Mouse (Mus musculus): Measurements from ENCODE around the gene Rasa3. TPM values are rescaled to one million over a fixed set of nuclear protein-coding genes. Genes with fewer than 3 reads are reported as not detected.
A peak's percentile ranks its signal among the peaks of the same experiment; 100 is the strongest.

The Rasa3 gene
- polyA plus RNA-seq, 1 experiment from 2014 or later, result 21.3 TPM

DNA sequence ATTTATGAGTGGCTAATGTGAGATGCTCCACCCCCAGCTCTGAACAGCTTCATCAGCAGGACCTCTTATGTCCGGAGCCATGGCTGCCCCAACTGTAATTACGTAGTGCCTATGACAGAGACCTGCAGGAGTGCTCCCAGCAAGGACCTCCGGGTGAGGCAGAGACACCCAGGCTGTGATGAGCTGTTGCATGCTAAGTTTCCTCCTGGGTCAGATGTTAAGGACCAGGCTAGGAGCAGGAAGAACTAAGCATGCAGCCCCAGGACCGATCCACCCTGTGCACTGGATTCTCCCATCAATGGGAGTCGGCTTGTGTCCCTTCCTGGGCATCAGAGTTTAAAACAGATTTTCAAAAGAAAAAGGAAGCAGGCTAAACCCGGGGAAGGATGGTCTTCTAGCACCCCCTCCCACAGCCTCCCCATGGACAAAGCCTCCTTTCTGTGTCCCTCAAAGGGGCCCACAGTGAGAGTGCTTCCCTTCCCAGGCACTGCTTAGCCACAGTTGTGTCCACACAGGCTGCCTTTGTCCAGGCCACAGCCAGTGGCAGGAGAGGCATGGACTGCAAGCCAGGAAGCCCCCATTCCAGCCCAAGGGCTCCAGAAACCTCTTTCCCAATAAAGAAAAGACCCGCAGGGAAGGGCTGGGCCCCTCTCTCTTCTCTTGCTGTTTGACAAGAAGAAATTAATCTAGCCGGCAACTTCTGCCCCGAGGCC is 54.2 kb downstream of the Rasa3 start:
- Histone ChIP-seq H3K9me3 (ENCODE audit: control insufficient read depth, low read length) (no peaks in the 10 kb centered on the region), H3K27ac (ENCODE audit: low read length) (0 out of 2 replicates have a peak overlapping the region, but pooled peaks have one; percentile 14), H3K4me3 (ENCODE audit: low read length) (no peak overlapping the region), H3K4me1 (ENCODE audit: control insufficient read depth, insufficient read depth, low read length) (peaks cover 25% of the 10 kb centered on the region), H3K9ac (ENCODE audit: low read depth, low read length) (peak overlapping the region; percentile 51; the same call in 1 of the 2 replicates), H3K36me3 (ENCODE audit: control insufficient read depth, insufficient read depth, low read length) (peaks cover 6% of the 10 kb centered on the region; the same call in 1 of the 2 replicates), H3K27me3 (replicated peaks; ENCODE audit: control insufficient read depth, insufficient read depth, low read length) (no peaks in the 10 kb centered on the region), H3K4me2 (ENCODE audit: low read depth, low read length) (no peak overlapping the region)
- peak; percentile 18; the same call in 1 of the 2 replicates for ATAC-seq
- WGBS, result 42% methylated on average over 9 of the region's 9 CpGs

- no peaks in the 10 kb centered on the region for H3K27me3 ChIP-seq (replicated peaks; ENCODE audit: control insufficient read depth, insufficient read depth, low read length)
- no peaks in the 10 kb centered on the region for H3K36me3 ChIP-seq (ENCODE audit: control insufficient read depth, insufficient read depth, low read length)
- 87% methylated on average over 9 of the region's 9 CpGs for WGBS
- no peak for ATAC-seq
- peaks cover 25% of the 10 kb centered on the region for H3K4me1 ChIP-seq (ENCODE audit: control insufficient read depth, insufficient read depth, low read length)
- H3K9me3 ChIP-seq (ENCODE audit: control insufficient read depth, low read length), result no peaks in the 10 kb centered on the region
- no peak overlapping the region for H3K4me2 ChIP-seq (ENCODE audit: low read depth, low read length)
- H3K9ac ChIP-seq (ENCODE audit: low read depth, low read length), result no peak overlapping the region
- no peak overlapping the region for H3K4me3 ChIP-seq (ENCODE audit: low read length)
- no peak overlapping the region for H3K27ac ChIP-seq (ENCODE audit: low read length)
These were observed 57.0 kb downstream of the Rasa3 start for GRCm38 (mm10) chr8:13620226-13620920.

DNA sequence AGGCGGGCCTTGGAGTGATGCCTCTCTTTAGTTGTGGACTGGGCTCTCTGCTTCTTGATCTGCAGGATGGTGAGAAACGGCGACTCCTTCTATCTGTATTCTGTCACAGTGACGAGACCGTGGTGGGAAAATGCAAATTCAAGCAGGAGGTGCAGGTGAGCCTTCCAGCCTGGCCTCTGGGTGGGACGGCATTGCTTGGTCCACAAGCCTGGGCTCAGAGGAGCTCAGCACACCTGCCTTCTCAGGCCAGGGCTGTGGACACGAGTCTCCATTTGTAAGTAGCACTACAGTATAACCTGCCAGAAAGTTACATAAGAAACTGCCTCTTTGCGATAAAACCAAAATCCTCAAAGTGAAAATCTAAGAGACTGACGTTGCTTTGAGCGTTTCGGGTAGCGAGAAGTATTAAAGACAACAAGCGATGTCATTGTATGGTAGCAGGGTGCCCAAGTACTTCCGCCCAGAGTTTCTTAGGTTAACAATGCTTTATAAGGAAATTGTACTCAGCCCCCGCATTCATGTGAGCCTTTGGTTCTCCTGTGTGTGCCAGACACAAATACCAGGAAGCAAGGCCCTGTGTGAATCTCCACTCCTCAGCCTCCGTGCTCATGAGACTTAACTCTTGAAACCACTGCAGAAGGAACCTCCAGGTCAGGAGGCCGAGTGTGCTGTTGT is 60.4 kb downstream of the Rasa3 start:
- H3K36me3 ChIP-seq (ENCODE audit: control insufficient read depth, insufficient read depth, low read length), result peaks cover 3% of the 10 kb centered on the region; the same call in 1 of the 2 replicates
- H3K27me3 ChIP-seq (replicated peaks; ENCODE audit: control insufficient read depth, insufficient read depth, low read length), result no peaks in the 10 kb centered on the region
- no peak for ATAC-seq
- no peaks in the 10 kb centered on the region; the same call in 1 of the 2 replicates for H3K9me3 ChIP-seq (ENCODE audit: control insufficient read depth, low read length)
- H3K27ac ChIP-seq (ENCODE audit: low read length), result peak overlapping the region; percentile 63
- no peaks in the 10 kb centered on the region for H3K4me1 ChIP-seq (ENCODE audit: control insufficient read depth, insufficient read depth, low read length)
- H3K9ac ChIP-seq (ENCODE audit: low read depth, low read length), result no peak overlapping the region
- WGBS, result 80% methylated on average over 17 of the region's 17 CpGs
- H3K4me2 ChIP-seq (ENCODE audit: low read depth, low read length), result no peak overlapping the region
- no peak overlapping the region for H3K4me3 ChIP-seq (ENCODE audit: low read length)

DNA sequence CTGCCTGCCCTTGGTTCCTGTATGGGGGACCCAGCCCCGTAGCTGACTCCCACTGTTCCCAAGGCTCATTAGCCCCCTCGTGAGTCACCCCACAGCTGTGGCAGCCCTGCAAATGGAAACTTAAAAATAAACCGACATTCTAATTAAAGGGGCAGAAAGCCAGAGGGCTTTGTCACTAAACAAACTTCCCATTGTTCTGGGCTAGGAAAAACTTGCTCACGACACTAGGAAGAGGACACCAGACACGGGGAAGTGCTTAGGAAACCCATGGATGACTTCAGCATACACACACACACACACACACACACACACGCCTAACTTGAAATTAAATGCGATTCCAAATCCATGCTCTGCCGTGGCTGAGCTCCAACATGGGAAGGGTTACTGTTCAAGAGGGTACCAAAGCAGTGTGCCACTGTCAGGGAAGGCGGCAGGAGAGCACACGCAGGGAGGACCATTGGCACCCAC is 62.4 kb downstream of the Rasa3 start:
- ATAC-seq, result no peak
- Histone ChIP-seq H3K27ac (ENCODE audit: low read length) (no peak overlapping the region), H3K4me1 (ENCODE audit: control insufficient read depth, insufficient read depth, low read length) (no peaks in the 10 kb centered on the region), H3K9me3 (ENCODE audit: control insufficient read depth, low read length) (no peaks in the 10 kb centered on the region; the same call in 1 of the 2 replicates), H3K27me3 (replicated peaks; ENCODE audit: control insufficient read depth, insufficient read depth, low read length) (no peaks in the 10 kb centered on the region), H3K9ac (ENCODE audit: low read depth, low read length) (no peak overlapping the region), H3K4me3 (ENCODE audit: low read length) (no peak overlapping the region), H3K36me3 (ENCODE audit: control insufficient read depth, insufficient read depth, low read length) (peaks cover 3% of the 10 kb centered on the region; the same call in 1 of the 2 replicates), H3K4me2 (ENCODE audit: low read depth, low read length) (no peak overlapping the region)
- WGBS, result 54% methylated on average over 10 of the region's 10 CpGs

GRCm38 (mm10) chr8:13614136-13614535 is 63.3 kb downstream of the Rasa3 start:
- H3K27me3 ChIP-seq (replicated peaks; ENCODE audit: control insufficient read depth, insufficient read depth, low read length), result no peaks in the 10 kb centered on the region
- H3K36me3 ChIP-seq (ENCODE audit: control insufficient read depth, insufficient read depth, low read length), result peaks cover 3% of the 10 kb centered on the region; the same call in 1 of the 2 replicates
- ATAC-seq, result no peak
- no peaks in the 10 kb centered on the region; the same call in 1 of the 2 replicates for H3K9me3 ChIP-seq (ENCODE audit: control insufficient read depth, low read length)
- no peak overlapping the region for H3K4me3 ChIP-seq (ENCODE audit: low read length)
- H3K4me1 ChIP-seq (ENCODE audit: control insufficient read depth, insufficient read depth, low read length), result no peaks in the 10 kb centered on the region
- H3K9ac ChIP-seq (ENCODE audit: low read depth, low read length), result no peak overlapping the region
- 80% methylated on average over 9 of the region's 9 CpGs for WGBS
- no peak overlapping the region for H3K4me2 ChIP-seq (ENCODE audit: low read depth, low read length)
- H3K27ac ChIP-seq (ENCODE audit: low read length), result no peak overlapping the region

DNA sequence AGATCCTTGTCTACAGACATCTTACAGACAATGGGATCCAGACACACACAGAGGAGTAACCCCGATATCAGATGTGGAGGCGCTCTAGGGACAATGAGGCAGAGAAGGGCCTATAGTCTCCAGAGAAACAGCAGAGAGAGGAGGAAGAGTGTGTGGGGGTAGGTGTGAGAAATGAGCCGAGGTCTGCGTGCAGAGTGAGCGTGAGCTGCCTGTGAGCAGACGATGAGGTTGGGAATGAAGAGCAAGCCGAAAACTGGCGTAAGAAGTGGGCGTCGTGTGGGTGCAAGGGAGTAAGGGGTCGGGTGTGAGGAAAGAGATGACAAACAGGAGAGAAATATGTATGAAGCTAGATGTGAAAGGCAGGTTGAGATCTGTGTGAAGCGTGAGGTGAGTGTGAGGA is 65.7 kb downstream of the Rasa3 start:
- H3K9ac ChIP-seq (ENCODE audit: low read depth, low read length), result no peak overlapping the region
- H3K4me2 ChIP-seq (ENCODE audit: low read depth, low read length), result no peak overlapping the region
- no peak overlapping the region for H3K4me3 ChIP-seq (ENCODE audit: low read length)
- H3K27me3 ChIP-seq (replicated peaks; ENCODE audit: control insufficient read depth, insufficient read depth, low read length), result no peaks in the 10 kb centered on the region
- H3K4me1 ChIP-seq (ENCODE audit: control insufficient read depth, insufficient read depth, low read length), result no peaks in the 10 kb centered on the region
- WGBS, result 87% methylated on average over 12 of the region's 12 CpGs
- peaks cover 3% of the 10 kb centered on the region; the same call in 1 of the 2 replicates for H3K36me3 ChIP-seq (ENCODE audit: control insufficient read depth, insufficient read depth, low read length)
- H3K9me3 ChIP-seq (ENCODE audit: control insufficient read depth, low read length), result no peaks in the 10 kb centered on the region; the same call in 1 of the 2 replicates
- ATAC-seq, result no peak
- no peak overlapping the region for H3K27ac ChIP-seq (ENCODE audit: low read length)

- Histone ChIP-seq H3K27ac (ENCODE audit: low read length) (no peak overlapping the region), H3K4me1 (ENCODE audit: control insufficient read depth, insufficient read depth, low read length) (peaks cover 5% of the 10 kb centered on the region; the same call in 1 of the 2 replicates), H3K9me3 (ENCODE audit: control insufficient read depth, low read length) (no peaks in the 10 kb centered on the region; the same call in 1 of the 2 replicates), H3K36me3 (ENCODE audit: control insufficient read depth, insufficient read depth, low read length) (peaks cover 3% of the 10 kb centered on the region; the same call in 1 of the 2 replicates), H3K4me3 (ENCODE audit: low read length) (no peak overlapping the region), H3K4me2 (ENCODE audit: low read depth, low read length) (no peak overlapping the region), H3K27me3 (replicated peaks; ENCODE audit: control insufficient read depth, insufficient read depth, low read length) (no peaks in the 10 kb centered on the region), H3K9ac (ENCODE audit: low read depth, low read length) (no peak overlapping the region)
- WGBS, result 69% methylated on average over 5 of the region's 5 CpGs
- peak; percentile 64 for ATAC-seq
These were observed 67.4 kb downstream of the Rasa3 start for GRCm38 (mm10) chr8:13609971-13610370.

GRCm38 (mm10) chr8:13608946-13609345 is 68.5 kb downstream of the Rasa3 start:
- H3K4me2 ChIP-seq (ENCODE audit: low read depth, low read length), result no peak overlapping the region
- H3K36me3 ChIP-seq (ENCODE audit: control insufficient read depth, insufficient read depth, low read length), result no peaks in the 10 kb centered on the region; the same call in 1 of the 2 replicates
- no peak overlapping the region for H3K4me3 ChIP-seq (ENCODE audit: low read length)
- no peak overlapping the region for H3K27ac ChIP-seq (ENCODE audit: low read length)
- H3K27me3 ChIP-seq (replicated peaks; ENCODE audit: control insufficient read depth, insufficient read depth, low read length), result no peaks in the 10 kb centered on the region
- ATAC-seq, result no peak
- no peaks in the 10 kb centered on the region; the same call in 1 of the 2 replicates for H3K9me3 ChIP-seq (ENCODE audit: control insufficient read depth, low read length)
- no peak overlapping the region for H3K9ac ChIP-seq (ENCODE audit: low read depth, low read length)
- H3K4me1 ChIP-seq (ENCODE audit: control insufficient read depth, insufficient read depth, low read length), result peaks cover 5% of the 10 kb centered on the region; the same call in 1 of the 2 replicates
- 89% methylated on average over 6 of the region's 6 CpGs for WGBS

Data from intestine, embryonic 16.5 days (tissue).